In genomic region chr16:20715566-20715965, GRCm38 (mm10) we compare ENCODE assay signal across 1 mouse cellular context.
TF ChIP-seq lines count a peak whose summit lies in the region.

No protein-coding gene starts in this region.

TF ChIP-seq in MEL, 35 proteins besides CTCF, POLR2A, EP300 and RAD21 (continued from another document):
- TF ChIP-seq MXI1 (IDR thresholded peaks at IDR 0.05; ENCODE audit: low read depth, low read length), result no peak
- no peak for TF ChIP-seq MYB (IDR thresholded peaks at IDR 0.05; ENCODE audit: low read depth, low read length)
- TF ChIP-seq TAL1 (IDR thresholded peaks at IDR 0.05; ENCODE audit: low read length), result no peak
- no peak for TF ChIP-seq MAX (IDR thresholded peaks at IDR 0.05; ENCODE audit: low read length)
- TF ChIP-seq MYC (IDR thresholded peaks at IDR 0.05; ENCODE audit: low read depth, low read length), result no peak
- TF ChIP-seq CHD1 (IDR thresholded peaks at IDR 0.05; ENCODE audit: low read depth, low read length), result no peak
